Mouse (Mus musculus) fibroblast of lung, adult 2 months (primary cell): ENCODE results near the gene Cry2.
"Not testable (repeated sequence)": the region's sequence is repeated elsewhere in the genome, so short reads cannot be mapped to it uniquely, and the experiment has no call there.

Experiments used
- DNase-seq: peaks from one replicate; pipeline ENCODE4 v3.0.0-alpha.2; 2011; ENCODE audit warnings: low read depth

The Cry2 gene

DNA sequence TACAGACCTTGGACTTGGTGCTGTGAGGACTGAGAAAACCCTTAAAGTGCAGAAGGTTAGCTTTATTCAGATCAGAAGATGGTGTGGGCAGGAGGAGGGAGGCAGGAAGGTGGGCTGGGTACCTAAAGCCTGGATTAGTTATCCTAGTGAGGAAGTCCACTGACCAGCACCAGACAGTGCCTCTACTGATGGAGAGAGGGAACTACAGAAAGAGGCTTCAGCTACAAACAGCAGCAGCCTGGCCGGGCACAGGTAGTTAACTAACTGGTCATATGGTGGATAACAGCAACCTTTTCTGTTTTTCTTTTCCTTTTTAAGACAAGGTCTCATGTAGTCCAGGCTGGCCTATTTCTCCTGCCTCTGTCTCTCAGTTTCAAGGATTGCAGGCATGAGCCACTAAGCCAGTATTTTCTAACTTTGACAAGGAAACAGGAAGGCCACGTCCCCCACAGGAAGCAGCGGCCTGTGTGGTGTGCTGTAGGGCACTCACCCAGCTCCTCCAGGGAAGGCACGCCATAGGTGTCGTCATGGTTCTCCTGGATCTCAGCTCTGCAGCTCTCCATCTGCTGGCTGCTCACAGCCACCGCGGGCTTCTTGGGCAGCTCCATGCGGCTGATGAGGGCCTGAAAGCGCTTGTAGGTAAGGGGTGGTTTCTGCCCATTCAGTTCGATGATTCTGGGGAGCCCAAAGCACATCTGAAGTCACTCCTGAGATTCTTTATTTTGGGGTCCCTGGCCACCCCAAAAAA, 11.3 kb downstream of the Cry2 start:
- DNase-seq: no peak

GRCm38 (mm10) chr2:92421723-92422387, 12.0 kb downstream of the Cry2 start:
- no peak for DNase-seq

DNA sequence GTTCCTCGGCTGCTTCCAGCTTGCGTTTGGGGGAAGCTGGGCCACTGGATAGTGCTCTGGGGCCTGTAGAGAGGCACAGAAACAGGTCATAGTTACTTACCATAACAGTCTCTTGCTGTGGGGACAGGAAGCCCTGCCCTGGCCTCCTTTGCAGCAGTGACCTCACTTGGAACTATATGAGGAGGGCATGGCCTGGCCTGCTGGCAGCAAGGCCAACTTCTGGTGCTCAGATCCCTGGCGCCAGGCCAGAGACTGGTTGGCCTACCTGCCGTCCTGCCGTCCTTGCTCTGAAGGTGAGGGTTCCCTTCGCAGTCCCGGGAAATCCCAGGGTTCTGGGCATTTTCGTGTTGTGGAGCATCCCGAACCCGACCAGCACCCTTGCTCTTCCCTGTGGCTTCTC, 22.1 kb downstream of the Cry2 start:
- DNase-seq: no peak

GRCm38 (mm10) chr2:92408309-92409045, 25.4 kb downstream of the Cry2 start:
- DNase-seq: no peak

- no peak for DNase-seq
Measured at GRCm38 (mm10) chr2:92405687-92406086, 28.2 kb downstream of the Cry2 start.

GRCm38 (mm10) chr2:92404737-92405136, 29.1 kb downstream of the Cry2 start:
- no peak for DNase-seq

DNA sequence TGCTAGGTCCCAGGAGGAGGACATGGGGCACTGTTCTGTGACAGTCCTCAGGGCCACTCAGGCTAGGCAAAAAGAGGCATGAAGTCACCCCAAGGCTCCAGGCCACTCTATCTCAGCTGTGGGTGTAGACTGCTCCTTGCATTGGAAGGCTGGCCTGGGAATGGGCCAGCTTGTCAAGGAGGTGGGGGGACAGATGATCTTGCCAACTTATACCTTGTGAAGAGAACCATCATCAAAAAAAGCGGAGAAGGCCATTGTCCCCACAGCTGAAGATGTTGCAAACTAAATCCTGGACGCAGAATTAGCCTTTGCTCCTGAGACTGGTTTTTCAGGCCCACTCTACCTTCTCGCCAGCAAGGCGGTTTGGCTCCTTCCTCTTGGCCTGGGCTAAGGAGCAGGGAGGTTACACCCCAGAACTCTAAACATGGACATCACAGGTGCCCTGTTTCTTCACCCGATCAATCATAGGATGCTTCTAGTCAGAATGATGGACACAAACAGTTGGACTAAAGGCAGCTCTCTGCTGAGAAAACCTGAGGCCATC, 30.0 kb downstream of the Cry2 start:
- DNase-seq: no peak

- no peak for DNase-seq
Measured at GRCm38 (mm10) chr2:92402591-92403326, 31.1 kb downstream of the Cry2 start.

GRCm38 (mm10) chr2:92401091-92401561, 32.7 kb downstream of the Cry2 start, which contains the start of gene Mapk8ip1:
Mapk8ip1 (minus strand) TSS chr2:92401263.
- DNase-seq: no peak

DNA sequence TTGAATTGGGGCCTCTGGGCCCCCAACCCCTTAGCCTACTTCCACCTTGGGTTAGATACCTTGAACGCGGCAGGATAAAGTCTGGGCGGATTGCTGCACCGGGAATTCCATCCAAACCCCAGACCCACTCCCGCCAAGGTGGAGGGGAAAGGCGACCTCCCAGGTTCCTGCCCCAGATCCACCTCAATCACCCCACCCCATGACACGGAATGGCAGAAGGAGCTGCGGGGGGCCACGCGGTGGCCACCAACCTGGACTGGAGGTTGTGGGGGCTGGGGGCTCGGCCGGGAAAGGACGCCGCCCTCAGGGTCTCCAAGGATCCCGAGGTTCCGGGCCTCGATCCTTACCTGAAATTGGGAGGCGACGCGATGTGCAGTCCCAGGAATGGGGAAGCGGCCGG, 33.2 kb downstream of the Cry2 start:
- no peak for DNase-seq

GRCm38 (mm10) chr2:92399877-92400276, 34.0 kb downstream of the Cry2 start:
- DNase-seq: not testable (repeated sequence)

DNA sequence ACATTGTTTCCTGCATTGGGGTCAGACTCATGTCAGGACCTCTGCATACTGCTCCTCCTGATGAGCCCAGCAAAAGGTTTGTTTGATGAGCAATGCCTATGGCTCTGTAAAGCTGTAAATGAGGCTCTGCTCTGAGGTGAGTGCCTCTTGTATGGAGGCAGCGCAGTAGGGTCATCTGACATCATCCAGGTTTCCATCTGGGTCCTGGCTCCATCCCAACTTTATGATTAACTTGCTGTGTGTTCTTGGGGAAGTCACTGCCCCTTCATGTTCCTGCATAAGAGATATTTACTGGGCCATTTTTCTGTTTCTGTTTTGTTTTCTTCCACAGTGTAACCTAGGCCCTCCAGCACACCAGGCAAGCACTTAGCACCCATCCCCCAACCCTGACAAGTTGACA, 36.4 kb downstream of the Cry2 start:
- DNase-seq: no peak

GRCm38 (mm10) chr2:92395535-92395934, 38.3 kb downstream of the Cry2 start:
- no peak for DNase-seq

- DNase-seq: no peak
Measured at GRCm38 (mm10) chr2:92392318-92393264, 41.3 kb downstream of the Cry2 start.

- no peak for DNase-seq
Measured at GRCm38 (mm10) chr2:92391703-92392317, 42.0 kb downstream of the Cry2 start.

- no peak for DNase-seq
Measured at GRCm38 (mm10) chr2:92391116-92391515, 42.7 kb downstream of the Cry2 start.

GRCm38 (mm10) chr2:92390206-92390930, 43.5 kb downstream of the Cry2 start:
- DNase-seq: no peak

GRCm38 (mm10) chr2:92389645-92390044, 44.2 kb downstream of the Cry2 start:
- no peak for DNase-seq

DNA sequence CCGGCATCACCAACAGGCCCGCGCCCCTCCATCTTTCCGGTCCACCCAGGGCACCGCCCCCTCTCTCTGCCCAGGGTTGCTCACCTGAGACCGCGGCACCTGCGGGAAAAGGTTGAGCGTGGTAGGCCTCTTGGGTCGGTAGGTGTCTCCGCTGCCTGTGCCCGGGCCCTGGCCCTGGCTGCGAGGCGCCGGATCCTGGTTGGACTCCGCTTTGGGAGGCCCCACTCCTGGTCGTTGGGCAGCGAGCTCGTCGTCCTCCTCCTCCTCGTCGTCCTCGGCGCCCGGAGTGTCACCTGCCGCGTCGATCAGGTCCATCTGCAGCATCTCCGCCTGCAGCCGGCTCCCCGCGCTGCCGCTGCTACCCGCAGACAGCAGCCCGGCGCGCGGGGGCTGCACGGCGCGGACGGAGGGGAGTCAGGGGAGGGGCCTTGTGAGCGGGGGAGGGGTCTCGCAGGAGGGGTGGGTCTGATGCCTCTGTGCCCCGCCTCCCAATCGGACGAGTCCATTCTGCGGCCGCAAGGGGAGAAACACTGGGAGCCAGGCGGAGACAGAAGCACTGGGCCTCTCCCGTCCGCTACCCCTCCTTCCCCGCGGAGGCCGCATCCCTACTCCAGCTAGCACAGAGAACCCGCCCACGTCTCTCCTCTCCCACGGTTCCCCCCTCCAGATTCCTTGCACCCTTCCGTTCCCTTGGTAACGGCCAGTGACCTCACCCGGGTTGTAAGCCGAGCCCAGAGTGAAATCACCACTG, 44.8 kb downstream of the Cry2 start:
- peak; percentile 54 for DNase-seq
